Mouse (Mus musculus) retina, postnatal 7 days (tissue): Measurements from ENCODE around the gene Slx1b.
A peak's percentile ranks its signal among the peaks of the same experiment; 100 is the strongest.
"Not testable (repeated sequence)": the region's sequence is repeated elsewhere in the genome, so short reads cannot be mapped to it uniquely, and the experiment has no call there.

ENCODE experiments used
- DNase-seq: peaks from one replicate; pipeline ENCODE4 v3.0.0-alpha.2; 2012; ENCODE audit warnings: low read depth, low spot score

Slx1b gene

DNA sequence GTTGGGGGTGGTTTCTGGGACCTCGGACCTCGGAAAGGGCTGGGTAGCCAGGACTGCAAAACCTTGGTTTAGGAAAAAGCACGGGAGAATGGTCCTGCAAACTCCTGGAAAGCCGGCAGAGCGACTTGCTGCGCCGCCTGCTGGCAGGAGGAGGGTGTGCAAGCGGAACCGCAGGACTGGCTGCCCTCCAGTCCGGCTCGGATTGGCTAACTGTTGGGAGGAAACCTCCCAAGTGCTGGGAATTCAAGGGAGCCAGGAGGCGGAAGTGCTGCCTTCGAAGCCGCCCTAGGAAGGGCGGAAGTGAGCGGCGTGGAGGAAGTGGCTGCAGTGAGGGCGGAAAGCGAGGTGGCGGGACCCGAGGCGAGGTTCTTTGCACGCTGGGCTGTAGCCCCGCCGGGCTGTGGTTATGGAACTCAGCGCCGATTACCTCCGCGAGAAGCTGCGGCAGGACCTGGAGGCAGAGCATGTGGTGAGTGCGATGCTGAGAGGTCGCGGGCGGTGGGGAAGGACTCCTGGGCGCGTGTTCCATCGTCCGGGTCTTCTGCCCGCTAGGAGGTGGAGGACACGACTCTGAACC lies at the start of gene Slx1b:
Slx1b (minus strand) TSS at position 154 of the 577 bp plus-strand sequence.
- DNase-seq, result peak; percentile 95

DNA sequence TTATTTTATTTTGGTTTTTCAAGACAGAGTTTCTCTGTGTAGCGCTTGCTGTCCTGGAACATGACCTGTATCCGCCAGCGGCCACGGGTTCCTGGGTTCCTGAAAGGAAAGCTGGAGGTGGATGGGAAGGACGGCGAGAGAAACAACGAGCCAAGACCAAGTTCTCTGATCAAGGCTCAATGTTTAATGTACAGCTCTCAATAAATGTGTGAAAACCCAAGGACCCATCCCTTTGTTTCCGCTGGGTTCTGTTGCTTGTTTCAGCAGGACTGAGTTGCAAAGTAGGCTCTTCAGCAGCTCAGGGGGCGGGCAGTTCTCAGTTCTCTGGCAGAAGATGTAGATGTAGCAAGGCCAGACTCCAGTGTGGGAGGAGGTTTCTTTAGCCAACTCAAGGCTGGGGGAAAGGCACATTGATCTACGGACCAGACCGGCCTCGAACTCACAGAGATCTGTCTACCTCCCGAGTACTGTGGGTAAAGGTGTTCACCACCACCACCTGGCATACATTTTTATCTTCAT lies 46.4 kb upstream of the Slx1b start:
- DNase-seq, result no peak

DNA sequence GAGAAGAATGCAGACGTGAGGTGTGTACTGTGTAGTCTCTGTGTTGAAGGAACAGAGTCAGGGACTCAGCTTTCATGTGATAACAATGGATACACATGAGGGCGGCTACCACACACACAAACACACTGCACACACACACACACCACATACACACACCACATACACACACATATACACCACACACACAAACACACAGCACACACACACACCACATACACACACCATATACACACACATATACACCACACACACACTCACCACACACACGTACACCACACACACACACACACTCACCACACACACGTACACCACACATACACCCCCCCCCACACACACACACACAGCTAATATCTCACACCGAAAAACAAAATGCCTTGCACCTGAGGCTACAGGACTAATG lies 45.9 kb upstream of the Slx1b start:
- DNase-seq, result no peak

DNA sequence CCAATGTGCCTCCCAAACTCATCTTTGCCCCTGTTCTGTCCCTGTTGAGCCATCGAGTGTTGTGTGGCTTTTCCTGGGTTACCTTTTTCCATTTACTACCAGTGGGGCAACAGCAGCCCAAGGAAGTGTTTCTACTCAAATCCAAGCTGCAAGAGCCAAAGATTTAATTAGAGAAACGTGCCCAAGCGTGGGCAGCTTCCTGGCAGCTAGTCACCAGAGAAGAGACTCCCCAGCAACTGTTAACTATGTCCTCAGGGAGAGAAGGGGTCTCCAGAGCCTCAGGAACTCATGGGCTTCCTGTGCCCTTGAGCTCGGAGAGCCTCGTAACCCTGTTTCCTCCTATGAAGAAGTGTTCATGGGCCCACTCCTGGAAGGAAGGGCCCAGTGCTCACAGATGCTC lies 45.4 kb upstream of the Slx1b start:
- DNase-seq, result no peak

DNA sequence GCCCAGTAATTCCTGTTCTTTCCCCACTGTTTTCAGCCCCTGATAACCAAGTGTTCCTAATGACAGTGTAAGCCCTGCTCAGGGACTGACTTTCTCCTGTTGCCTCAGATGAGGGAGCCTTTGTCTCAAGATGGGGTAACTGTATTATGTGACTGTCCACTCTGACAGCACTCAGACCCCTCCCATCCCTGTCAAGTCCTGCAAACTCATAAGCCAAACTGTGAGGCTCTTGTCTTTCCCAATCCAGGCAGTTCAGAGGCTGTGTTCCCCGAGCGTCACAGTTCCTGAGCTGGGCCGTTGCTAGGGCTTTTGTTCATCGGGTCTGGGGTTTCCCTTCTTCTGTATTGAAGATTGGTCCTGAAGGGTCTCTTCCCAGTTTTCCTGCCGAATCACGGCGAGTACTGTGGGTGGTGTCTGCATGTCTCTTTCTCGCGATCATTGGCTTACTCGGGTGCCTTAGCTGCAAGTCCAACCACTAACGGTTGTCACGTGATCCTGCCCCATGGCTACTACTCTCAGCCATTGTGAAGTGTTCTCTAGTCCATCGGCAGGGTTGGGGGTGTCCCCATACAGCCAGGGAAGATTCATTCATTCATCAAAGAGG lies 44.6 kb upstream of the Slx1b start:
- DNase-seq, result no peak

DNA sequence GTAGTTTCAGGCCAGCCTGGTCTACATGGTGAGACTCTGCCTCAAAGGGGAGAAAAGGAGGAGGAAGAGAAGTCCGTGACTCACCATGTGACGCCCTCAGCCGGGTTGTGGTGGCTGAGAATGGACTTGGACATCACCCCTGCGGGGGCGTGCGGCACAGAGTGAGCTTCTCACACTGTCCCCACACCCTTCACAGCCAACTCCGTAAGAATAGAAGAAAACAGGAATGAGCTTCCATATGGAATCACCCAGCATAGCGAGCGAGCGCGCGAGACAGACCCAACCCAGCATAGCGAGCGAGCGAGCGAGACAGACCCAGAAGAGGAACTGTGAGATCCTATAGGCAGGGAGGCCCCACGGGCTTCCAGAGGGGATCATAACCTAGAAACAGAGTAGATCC lies 44.0 kb upstream of the Slx1b start:
- no peak for DNase-seq

DNA sequence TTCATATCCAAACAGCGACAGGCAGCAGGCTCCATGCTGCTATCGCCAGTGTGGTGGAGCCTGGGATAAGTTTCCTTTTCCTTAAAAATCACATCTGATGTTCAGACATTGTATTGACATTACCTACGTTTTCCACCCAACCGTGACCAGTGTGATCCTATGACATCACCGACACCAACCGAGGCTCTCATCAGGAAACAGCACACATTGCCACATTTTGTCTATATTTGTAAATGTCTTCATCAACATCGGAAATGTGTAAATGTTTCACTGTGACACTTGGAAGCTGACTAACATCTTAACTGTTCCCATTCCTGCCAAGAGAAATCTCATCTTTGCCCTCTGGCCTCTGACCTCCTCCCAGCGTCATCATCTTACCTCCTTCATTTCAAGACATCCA lies 40.5 kb upstream of the Slx1b start:
- no peak for DNase-seq

DNA sequence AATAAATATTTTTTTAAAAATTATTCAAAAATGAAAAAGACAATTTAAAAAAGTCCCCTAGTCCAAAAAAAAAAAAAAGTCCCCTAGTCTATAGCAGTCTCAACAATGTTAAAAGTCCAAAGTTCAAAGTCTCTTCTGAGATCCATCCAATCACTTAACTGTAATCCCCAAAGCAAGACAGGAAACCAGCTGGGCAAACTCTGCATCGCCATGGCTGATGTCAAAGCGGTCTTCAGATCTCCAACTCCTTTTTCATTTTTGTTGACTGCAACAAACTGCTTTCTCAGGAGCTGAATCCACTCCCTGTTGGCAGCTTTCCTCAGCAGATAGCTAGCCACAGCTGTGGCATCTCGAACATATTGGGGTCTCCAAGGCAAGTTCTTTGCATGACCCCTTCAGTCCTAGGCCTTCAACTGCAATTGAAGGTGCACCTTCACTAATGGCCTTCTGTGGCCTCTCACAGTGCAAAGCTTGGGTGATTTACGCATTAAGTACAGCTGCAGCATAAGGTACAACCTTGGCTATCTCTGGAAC lies 34.7 kb upstream of the Slx1b start:
- not testable (repeated sequence) for DNase-seq

DNA sequence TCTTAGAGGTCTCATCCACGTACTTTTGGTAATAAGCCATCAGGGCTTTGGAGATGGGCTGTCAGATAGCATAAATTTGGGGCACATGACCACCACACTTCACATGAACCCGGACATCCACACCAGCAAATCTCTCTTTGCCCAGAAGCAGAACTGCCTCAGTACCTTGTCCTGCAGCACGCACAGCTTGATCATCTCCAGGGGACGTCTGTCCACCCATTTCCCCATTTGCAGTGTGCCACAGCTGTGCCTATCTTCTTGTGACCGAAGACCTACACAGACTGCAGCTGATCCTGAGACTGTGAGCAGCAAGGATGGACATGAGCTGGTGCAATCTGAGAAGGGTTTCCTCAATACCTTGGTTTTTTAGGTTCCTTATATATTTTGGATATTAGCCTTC lies 30.1 kb upstream of the Slx1b start:
- no peak for DNase-seq

DNA sequence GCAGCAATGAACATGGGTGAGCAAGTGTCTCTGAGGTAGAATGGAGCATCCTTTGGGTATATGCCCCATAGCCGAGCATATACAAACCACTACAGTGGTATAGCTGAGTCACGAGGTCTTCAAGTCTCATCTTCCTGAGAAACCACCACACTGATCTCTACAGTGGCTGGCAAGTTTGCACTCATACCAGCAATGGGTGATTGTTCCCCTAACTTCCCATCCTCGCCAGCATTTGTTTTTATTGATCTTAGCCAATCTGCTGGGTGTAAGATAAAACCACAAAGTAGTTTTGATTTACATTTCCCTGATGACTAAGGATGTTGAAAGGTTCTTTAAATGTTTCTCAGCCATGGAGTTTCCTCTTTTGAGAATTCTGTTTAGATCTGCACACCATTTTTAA lies 29.5 kb upstream of the Slx1b start:
- no peak for DNase-seq

DNA sequence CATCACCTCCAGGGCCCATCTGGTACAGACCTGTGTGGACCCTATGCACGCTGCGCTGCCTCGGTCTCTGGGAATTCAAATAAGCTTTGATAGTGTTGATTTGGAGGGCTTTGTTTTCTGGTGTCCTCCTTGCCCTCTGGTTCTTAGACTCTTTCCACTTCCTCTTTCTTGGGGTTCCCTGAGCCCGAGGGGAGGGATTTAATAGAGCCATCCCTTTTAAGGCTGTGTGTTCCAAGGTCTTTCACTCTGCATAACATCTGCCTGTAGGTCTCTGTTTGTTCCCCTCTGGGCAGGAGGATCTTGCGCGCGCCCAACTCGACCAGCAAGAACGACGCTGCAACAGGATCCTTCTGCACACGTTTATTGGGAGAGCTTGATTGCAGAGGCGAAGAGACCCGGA lies 26.1 kb upstream of the Slx1b start:
- DNase-seq, result no peak

DNA sequence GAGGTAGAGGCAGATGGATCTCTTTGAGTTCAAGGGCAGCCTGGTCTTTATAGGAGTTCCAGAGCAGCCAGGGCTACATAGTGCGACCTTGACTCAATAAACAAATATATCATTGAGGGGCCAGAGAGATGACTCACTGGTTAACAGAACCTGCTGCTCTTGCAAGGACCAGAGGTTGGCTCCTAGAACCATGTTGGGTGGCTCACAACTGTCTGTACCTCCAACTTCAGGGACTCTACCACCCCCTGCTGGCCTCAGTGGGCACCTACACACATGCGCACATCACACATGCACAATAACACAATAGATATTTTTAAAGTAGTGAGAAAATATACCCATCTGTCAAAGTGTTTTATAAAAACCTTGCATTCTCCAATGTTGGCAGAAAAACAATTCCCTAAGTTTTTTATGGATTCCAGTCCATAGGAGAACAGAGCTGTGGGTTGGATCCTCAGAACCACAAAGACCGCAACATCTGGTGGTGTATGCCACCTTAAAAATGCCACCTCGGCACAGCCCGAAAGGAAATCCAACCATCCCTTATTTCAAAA lies 23.3 kb upstream of the Slx1b start:
- DNase-seq, result no peak

DNA sequence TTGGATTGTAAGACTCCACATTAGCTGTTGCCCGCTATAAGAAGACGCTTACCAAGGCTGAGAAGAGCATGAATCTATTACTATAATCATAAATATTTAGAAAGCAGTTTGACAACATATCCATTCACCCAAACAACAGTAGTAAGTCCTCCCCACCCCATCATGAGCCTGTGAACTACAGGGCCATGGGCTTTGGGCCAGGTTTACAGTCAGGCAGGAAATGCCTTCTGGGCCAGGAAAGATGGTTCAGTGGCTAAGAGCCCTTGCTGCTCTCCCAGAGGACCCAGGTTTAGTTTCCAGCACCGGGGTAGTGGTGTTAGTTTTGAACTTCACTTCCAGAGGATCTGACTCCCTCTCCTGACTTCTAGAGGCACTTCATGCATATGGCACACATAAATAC lies 22.0 kb upstream of the Slx1b start:
- no peak for DNase-seq

DNA sequence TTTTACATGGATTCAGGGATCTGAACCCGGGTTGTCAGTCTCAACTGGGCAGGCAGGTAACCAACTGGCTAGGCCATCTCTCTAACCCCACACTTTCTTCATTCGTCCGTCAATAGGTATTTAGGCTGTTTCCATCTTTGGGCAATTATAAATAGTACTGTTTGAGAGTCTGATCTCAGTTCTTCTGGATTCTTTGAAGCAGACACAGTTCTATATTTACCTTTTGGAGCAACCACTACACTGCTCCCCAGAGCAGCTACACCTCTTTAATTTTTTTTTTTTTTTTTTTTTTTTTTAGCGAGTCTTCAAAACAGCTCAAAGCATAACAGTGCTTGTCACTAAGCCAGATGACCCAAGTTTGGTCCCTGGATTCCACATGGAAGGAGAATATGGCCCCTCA lies 20.1 kb upstream of the Slx1b start:
- no peak for DNase-seq

DNA sequence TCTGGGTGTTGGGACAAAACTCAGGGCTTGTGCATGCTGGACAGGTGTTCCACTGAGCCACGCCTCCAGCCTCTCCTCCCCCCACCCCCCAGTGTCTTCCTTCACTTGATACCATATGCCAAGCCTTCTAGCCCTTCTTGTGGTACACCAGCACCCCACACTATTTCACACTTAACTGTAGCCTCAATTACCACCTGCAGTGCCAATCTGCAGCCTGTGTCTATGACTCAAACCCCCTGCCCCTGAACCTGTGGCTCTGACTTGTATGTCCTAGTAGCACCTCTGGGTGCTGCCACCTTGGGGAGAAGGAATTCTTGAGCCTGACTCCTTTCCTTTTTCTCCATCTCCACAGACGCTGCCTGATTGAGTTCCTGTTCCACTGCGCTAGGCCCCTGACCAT lies 16.3 kb upstream of the Slx1b start:
- no peak for DNase-seq

DNA sequence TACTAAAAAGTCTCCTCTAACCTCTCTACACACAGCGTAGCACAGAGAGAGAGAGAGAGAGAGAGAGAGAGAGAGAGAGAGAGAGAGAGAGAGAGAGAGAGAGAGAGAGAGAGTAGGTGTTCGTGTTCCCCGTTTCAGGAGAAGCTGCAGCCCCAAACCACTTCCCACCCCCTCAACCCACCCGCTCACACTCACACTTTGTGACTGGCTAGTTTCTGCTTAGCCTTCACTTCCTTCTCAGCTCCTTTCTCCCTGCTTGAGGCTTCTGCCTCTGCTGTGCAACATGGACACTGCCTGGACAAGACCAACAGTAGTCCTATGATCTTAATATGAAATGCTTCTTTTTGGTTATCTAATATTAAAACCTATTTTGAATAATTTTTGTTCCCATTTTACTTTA lies 14.7 kb upstream of the Slx1b start:
- DNase-seq, result no peak

DNA sequence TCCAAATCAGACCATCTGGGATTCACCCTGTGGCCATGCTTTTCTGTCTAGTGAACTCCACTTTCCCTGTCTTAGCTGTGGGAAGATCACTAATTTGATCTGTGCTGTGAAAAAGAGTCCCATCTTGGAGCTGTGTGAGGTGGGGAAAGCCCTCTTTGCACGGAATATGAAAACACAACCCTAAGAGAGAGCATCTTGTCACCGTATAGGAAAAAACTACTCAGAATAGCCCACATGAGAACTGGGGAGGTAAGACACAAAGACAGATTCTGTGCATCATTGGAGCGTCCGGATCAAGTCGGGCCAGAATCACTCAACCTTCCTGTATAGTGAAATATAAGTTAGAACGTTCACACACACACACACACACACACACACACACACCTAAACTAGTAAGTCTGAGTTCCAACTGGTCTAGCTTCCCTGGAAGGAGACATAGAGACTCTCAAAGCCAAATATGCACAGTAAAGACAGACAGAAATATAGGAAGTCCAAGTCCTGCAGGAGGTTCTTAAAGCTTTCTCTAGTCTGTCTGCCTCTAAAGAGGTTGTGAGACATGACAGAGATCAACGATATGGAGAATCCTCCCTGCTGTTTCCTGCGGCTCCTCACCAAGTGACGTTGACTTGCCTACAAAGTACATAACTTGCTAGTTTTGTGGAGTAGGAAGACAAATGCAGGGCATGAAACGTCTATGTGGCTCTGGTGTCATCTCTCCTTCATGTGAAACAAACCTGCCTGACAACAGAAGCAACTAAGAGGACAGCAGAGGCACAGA lies 12.8 kb upstream of the Slx1b start:
- no peak for DNase-seq

DNA sequence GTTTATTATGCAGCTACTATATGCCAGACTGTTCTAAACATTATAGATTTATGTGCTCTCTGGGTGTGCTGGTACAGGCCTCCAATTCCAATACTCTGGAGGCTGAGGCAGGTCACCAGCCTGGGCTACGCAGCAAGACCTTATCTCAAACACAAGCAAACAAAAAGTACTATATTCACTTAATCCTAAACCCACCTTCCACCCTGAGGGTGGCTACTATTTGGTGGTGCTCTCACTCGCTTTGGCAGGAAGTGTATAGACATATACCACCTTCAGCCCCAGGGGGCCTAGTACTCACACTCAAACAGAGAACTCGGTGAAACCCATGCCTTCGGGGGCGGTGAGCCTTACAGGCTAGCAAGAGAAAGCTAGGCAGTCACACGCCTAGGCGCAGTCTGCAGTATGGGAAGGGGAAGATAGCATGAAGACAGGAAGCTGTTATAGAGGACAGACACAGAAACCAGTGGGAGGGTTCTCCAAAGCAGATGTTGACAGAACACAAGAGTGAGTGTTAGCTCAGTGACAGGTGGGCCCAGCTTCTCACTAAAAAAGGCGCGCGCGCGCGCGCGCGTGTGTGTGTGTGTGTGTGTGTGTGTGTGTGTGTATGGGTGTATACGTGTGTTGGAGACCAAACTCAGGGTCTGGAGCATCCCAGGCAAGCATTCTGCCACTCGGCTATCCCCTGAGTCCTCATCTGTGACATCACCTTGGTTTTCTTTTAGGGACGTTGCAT lies 12.0 kb upstream of the Slx1b start, which contains the start of gene Coro1a:
Coro1a (minus strand) TSS at position 346 of the 733 bp plus-strand sequence.
- no peak for DNase-seq

DNA sequence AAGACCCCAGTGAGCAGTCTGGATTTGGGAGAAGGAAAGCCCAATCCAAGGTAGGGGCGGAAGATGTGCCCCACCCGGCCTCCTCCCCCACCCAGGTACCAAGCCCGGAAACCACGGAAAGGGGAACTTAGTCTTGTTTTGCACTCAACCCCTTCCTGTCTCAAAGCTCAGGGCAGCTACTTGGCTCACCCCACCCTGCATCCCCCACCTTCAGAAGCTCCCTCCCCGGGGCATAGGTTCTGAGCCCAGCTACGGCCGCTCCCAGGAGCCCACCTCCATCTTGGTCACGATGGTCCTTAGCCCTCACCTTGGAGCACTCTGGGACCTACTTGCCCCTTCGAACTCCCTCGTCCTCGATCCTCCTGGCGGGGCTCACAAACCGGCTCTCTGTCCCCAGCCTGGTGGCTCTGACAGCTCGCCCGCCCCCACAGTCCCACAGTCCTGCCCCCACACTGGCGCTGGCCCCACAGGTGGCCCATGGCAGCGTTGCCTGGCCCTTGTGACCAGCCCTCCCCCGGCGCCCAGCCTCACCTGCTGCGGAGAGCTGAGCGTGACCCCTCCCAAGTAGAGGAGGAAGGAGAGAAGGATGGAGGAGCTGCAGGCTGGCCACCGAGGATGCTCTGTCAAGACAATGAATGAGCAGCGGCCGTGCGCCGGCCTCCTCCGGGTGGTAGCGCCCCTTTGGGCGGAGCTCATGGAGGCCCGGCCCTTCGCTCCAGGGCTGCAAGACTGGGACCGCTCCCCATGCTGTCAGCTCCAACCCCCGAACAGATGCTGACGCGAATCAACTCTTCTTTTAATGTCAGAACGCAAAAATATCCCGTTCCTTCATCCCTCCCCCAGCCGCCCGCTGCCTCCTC lies 8.8 kb upstream of the Slx1b start:
- peak; percentile 24 for DNase-seq

DNA sequence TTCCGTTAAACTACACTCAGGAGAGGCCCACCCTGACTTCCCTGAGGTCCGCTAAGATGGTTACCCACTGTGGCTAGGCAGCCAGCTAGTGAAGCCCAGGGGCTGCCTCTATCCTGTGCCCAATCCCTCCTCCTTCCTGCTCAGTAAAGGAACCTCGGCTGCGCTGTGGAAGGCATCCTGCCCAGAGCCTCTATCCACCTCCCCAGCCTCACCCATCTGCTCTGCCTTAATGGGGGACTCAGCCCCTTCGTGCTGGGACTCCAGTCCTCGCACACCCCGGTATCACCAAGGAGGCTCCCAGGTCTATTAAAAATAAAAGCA lies 8.1 kb upstream of the Slx1b start:
- no peak for DNase-seq
